Mouse (Mus musculus) B cell, adult (primary cell): Measurements from ENCODE around the gene Adam25. TPM values are rescaled to one million over a fixed set of nuclear protein-coding genes. Genes with fewer than 3 reads are reported as not detected.

ENCODE experiments used
- total RNA-seq: library from RNA; stranded (reverse); gene quantifications from 4 replicates; pipeline ENCODE4 v1.2.4, GENCODE M21; 2023; ENCODE audit not compliant: inconsistent age

Gene Adam25
- total RNA-seq: not detected in 4 replicates

GRCm38 (mm10) chr8:40751908-40752307 lies at the start of gene Adam25:
Gene Adam25 (plus strand): TSS chr8:40752208.

GRCm38 (mm10) chr8:40792973-40793372 lies 41.0 kb downstream of the Adam25 start, which contains the start of gene Adam20:
Gene Adam20 (plus strand): TSS chr8:40793273.

Other genes with a start within 250 kb of the Adam25 start
- not detected in 4 replicates for gene Adam24, start 77.1 kb upstream of the Adam25 start, total RNA-seq
- not detected in 4 replicates for gene Adam20, start 41.1 kb downstream of the Adam25 start, total RNA-seq
- gene Adam39, start 70.8 kb downstream of the Adam25 start, total RNA-seq: not detected in 4 replicates